Mouse (Mus musculus) cerebellum, adult 2 months (tissue): Measurements from ENCODE around the gene Ncam1.

Experiments used
- CTCF ChIP-seq: fragments of 200-500 bp; IDR thresholded peaks from 2 replicates; pipeline ENCODE4 v1.5.1; 2011; ENCODE audit warnings: low read depth, mild to moderate bottlenecking, control low read depth, low read length, moderate library complexity, borderline replicate concordance; ENCODE audit not compliant: insufficient read depth
- POLR2A ChIP-seq: fragments of 200-500 bp; IDR thresholded peaks from 2 replicates; pipeline ENCODE4 v1.6.1; 2011; ENCODE audit warnings: low read length, control low read depth, borderline replicate concordance; ENCODE audit not compliant: insufficient read depth

GRCm38 (mm10) chr9:49777015-49777637 is 21.6 kb downstream of the Ncam1 start:
- TF ChIP-seq POLR2A (no peak), CTCF (no peak)
